Mouse (Mus musculus) adrenal gland, postnatal 4 days (tissue): ENCODE results near the gene Atp5h. TPM values are rescaled to one million over a fixed set of nuclear protein-coding genes. Genes with fewer than 3 reads are reported as not detected.
A peak's percentile ranks its signal among the peaks of the same experiment; 100 is the strongest.
"Not testable (repeated sequence)": the region's sequence is repeated elsewhere in the genome, so short reads cannot be mapped to it uniquely, and the experiment has no call there.

ENCODE experiments used
- DNase-seq, 2 experiments: peaks; one replicate each; pipeline ENCODE4 v3.0.0; 2021 to 2022; ENCODE audit warnings: low spot score in 2 of 2, mixed read lengths in 2 of 2
- long read RNA-seq, 2 experiments: library from polyadenylated mRNA; stranded (forward); transcript quantifications; one replicate each; pipeline ENCODE4 v2.0.0; 2021
- total RNA-seq, 2 experiments: library from RNA; stranded (reverse); gene quantifications; 2 replicates each; pipeline ENCODE4 v1.2.3; 2021

Gene Atp5h
- 100 to 1,000 TPM; 503 to 527 TPM for total RNA-seq
- long read RNA-seq, experiment 1, transcript Atp5h-204 (4 exons, 510 nt), result minor isoform, 10 of 288 reads
- long read RNA-seq, experiment 1, transcript Atp5h-201 (6 exons, 625 nt), result major isoform, 249 of 288 reads
- long read RNA-seq, experiment 1, transcript Atp5h-208 (5 exons, 486 nt), result minor isoform, 14 of 288 reads
- long read RNA-seq, experiment 1, partial matches to known transcripts, result 1 of 288 reads
- long read RNA-seq, experiment 1, other reads (novel, unspliced or antisense), result 12 of 288 reads
- long read RNA-seq, experiment 2, transcript Atp5h-208 (5 exons, 486 nt), result minor isoform, 14 of 228 reads
- long read RNA-seq, experiment 2, transcript Atp5h-205 (6 exons, 468 nt), result minor isoform, 5 of 228 reads
- long read RNA-seq, experiment 2, transcript Atp5h-201 (6 exons, 625 nt), result major isoform, 162 of 228 reads
- long read RNA-seq, experiment 2, partial matches to known transcripts, result 37 of 228 reads
- long read RNA-seq, experiment 2, other reads (novel, unspliced or antisense), result 7 of 228 reads

GRCm38 (mm10) chr11:115419531-115420237, at the start of gene Atp5h, which contains the start of gene Kctd2:
TSS of gene Atp5h (minus strand) at chr11:115419962.
TSS of gene Kctd2 (plus strand) at chr11:115420128.
- peak; percentile 86 to 92 for DNase-seq

- no peak for DNase-seq
These were observed 47.5 kb upstream of the Atp5h start for GRCm38 (mm10) chr11:115467217-115467618.

- DNase-seq, result no peak
These were observed 45.1 kb upstream of the Atp5h start for GRCm38 (mm10) chr11:115464851-115465250.

- DNase-seq, result no peak
These were observed 43.6 kb upstream of the Atp5h start for GRCm38 (mm10) chr11:115463397-115463796.

GRCm38 (mm10) chr11:115462243-115462891, 42.6 kb upstream of the Atp5h start, which contains the start of gene Slc16a5:
TSS of gene Slc16a5 (plus strand) at chr11:115462474.
- DNase-seq, result no peak

- DNase-seq, result no peak
These were observed 42.1 kb upstream of the Atp5h start for GRCm38 (mm10) chr11:115461846-115462242.

- no peak for DNase-seq
These were observed 41.2 kb upstream of the Atp5h start for GRCm38 (mm10) chr11:115460976-115461375.

GRCm38 (mm10) chr11:115457405-115457804, 37.6 kb upstream of the Atp5h start:
- no peak for DNase-seq

- no peak for DNase-seq
These were observed 36.4 kb upstream of the Atp5h start for GRCm38 (mm10) chr11:115456182-115456581.

- no peak for DNase-seq
These were observed 35.9 kb upstream of the Atp5h start for GRCm38 (mm10) chr11:115455619-115456018.

GRCm38 (mm10) chr11:115454822-115455221, 35.1 kb upstream of the Atp5h start:
- not testable (repeated sequence) for DNase-seq

GRCm38 (mm10) chr11:115453306-115453705, 33.5 kb upstream of the Atp5h start:
- DNase-seq, result no peak

- no peak for DNase-seq
These were observed 32.6 kb upstream of the Atp5h start for GRCm38 (mm10) chr11:115452281-115452860.

- DNase-seq, result no peak
These were observed 32.0 kb upstream of the Atp5h start for GRCm38 (mm10) chr11:115451781-115452241.

- no peak for DNase-seq
These were observed 30.4 kb upstream of the Atp5h start for GRCm38 (mm10) chr11:115450176-115450575.

GRCm38 (mm10) chr11:115448998-115449397, 29.2 kb upstream of the Atp5h start:
- DNase-seq, result no peak

- no peak for DNase-seq
These were observed 28.3 kb upstream of the Atp5h start for GRCm38 (mm10) chr11:115448075-115448474.

GRCm38 (mm10) chr11:115447321-115447885, 27.6 kb upstream of the Atp5h start:
- no peak for DNase-seq

- no peak for DNase-seq
These were observed 27.1 kb upstream of the Atp5h start for GRCm38 (mm10) chr11:115446906-115447305.

- DNase-seq, result no peak
These were observed 21.7 kb upstream of the Atp5h start for GRCm38 (mm10) chr11:115441417-115441816.
